Mouse (Mus musculus) bone marrow macrophage, adult 2 months (primary cell): ENCODE results near the gene Myh3. TPM values are rescaled to one million over a fixed set of nuclear protein-coding genes. Genes with fewer than 3 reads are reported as not detected.

Source experiments
- H3K27ac ChIP-seq: 2 replicates; pipeline ENCODE4 v1.5.1; 2012; ENCODE audit warnings: low read depth, low read length; ENCODE audit not compliant: insufficient read depth
- H3K4me1 ChIP-seq: 2 replicates; pipeline ENCODE4 v1.6.1; 2012; ENCODE audit warnings: low read length; ENCODE audit not compliant: control insufficient read depth, insufficient read depth
- H3K4me3 ChIP-seq: 2 replicates; pipeline ENCODE4 v1.5.1; 2012; ENCODE audit warnings: mild to moderate bottlenecking, low read length, moderate library complexity; ENCODE audit not compliant: insufficient read depth
- CTCF ChIP-seq: IDR thresholded peaks from 2 replicates; pipeline ENCODE4 v1.5.1; 2012; ENCODE audit warnings: low read depth, mild to moderate bottlenecking, low read length, moderate library complexity
- POLR2A ChIP-seq: IDR thresholded peaks from 2 replicates; pipeline ENCODE4 v1.6.1; 2012; ENCODE audit warnings: mild to moderate bottlenecking, low read depth, low read length, borderline replicate concordance
- polyA plus RNA-seq: library from polyadenylated mRNA; stranded (reverse); fragments of >200 nt; gene quantifications from 2 replicates; pipeline ENCODE4 v1.2.4, GENCODE M21; 2012; ENCODE audit not compliant: missing spikeins, insufficient read depth, insufficient read length

Gene Myh3
- not detected in 2 replicates for polyA plus RNA-seq

- H3K4me3 ChIP-seq = no peak within 1 kb of the TSS
- H3K27ac ChIP-seq = no peak within 1 kb of the TSS
- TF ChIP-seq POLR2A = no peak
- no peak for TF ChIP-seq CTCF
- no peaks in the 10 kb centered on the region for H3K4me1 ChIP-seq
These were observed at the start of gene Myh3 for GRCm38 (mm10) chr11:67078000-67078399. Myh3 (plus strand) TSS chr11:67078300.

GRCm38 (mm10) chr11:67030904-67031602 lies 47.0 kb upstream of the Myh3 start:
- Histone ChIP-seq H3K27ac (no peak overlapping the region), H3K4me3 (no peak overlapping the region), H3K4me1 (0 out of 2 replicates have a peak, but pooled peaks cover 2% of the 10 kb centered on the region)
- peak; percentile 24 for TF ChIP-seq CTCF
- no peak for TF ChIP-seq POLR2A

GRCm38 (mm10) chr11:67031603-67031915 lies 46.5 kb upstream of the Myh3 start:
- H3K27ac ChIP-seq = no peak overlapping the region
- H3K4me1 ChIP-seq = 0 out of 2 replicates have a peak, but pooled peaks cover 2% of the 10 kb centered on the region

GRCm38 (mm10) chr11:67034775-67035485 lies 43.2 kb upstream of the Myh3 start:
- Histone ChIP-seq H3K4me1 (0 out of 2 replicates have a peak, but pooled peaks cover 2% of the 10 kb centered on the region), H3K27ac (no peak overlapping the region), H3K4me3 (no peak overlapping the region)
- TF ChIP-seq CTCF = no peak
- TF ChIP-seq POLR2A = no peak

More at GRCm38 (mm10) chr11:67031603-67031915, 46.5 kb upstream of the Myh3 start:
- no peak overlapping the region for H3K4me3 ChIP-seq
- no peak for TF ChIP-seq CTCF
- TF ChIP-seq POLR2A = no peak

- no peak for TF ChIP-seq POLR2A
- TF ChIP-seq CTCF = no peak
- H3K27ac ChIP-seq = no peak overlapping the region
These were observed 41.9 kb upstream of the Myh3 start for GRCm38 (mm10) chr11:67036229-67036628.

GRCm38 (mm10) chr11:67036892-67037291 lies 41.2 kb upstream of the Myh3 start:
- TF ChIP-seq POLR2A = no peak
- TF ChIP-seq CTCF = no peak
- no peaks in the 10 kb centered on the region for H3K4me1 ChIP-seq
- no peak overlapping the region for H3K27ac ChIP-seq
- H3K4me3 ChIP-seq = no peak overlapping the region

More at GRCm38 (mm10) chr11:67036229-67036628, 41.9 kb upstream of the Myh3 start:
- Histone ChIP-seq H3K4me3 (no peak overlapping the region), H3K4me1 (0 out of 2 replicates have a peak, but pooled peaks cover 2% of the 10 kb centered on the region)

GRCm38 (mm10) chr11:67039799-67040198 lies 38.3 kb upstream of the Myh3 start:
- Histone ChIP-seq H3K27ac (no peak overlapping the region), H3K4me3 (no peak overlapping the region), H3K4me1 (peaks cover 2% of the 10 kb centered on the region)
- TF ChIP-seq POLR2A (no peak), CTCF (no peak)

GRCm38 (mm10) chr11:67040483-67040882 lies 37.6 kb upstream of the Myh3 start:
- TF ChIP-seq POLR2A (no peak), CTCF (no peak)
- Histone ChIP-seq H3K4me1 (peaks cover 9% of the 10 kb centered on the region), H3K4me3 (no peak overlapping the region), H3K27ac (no peak overlapping the region)

GRCm38 (mm10) chr11:67043007-67043406 lies 35.1 kb upstream of the Myh3 start:
- TF ChIP-seq CTCF (no peak), POLR2A (no peak)
- peaks cover 24% of the 10 kb centered on the region for H3K4me1 ChIP-seq

GRCm38 (mm10) chr11:67044959-67045358 lies 33.1 kb upstream of the Myh3 start:
- H3K27ac ChIP-seq = no peak overlapping the region
- TF ChIP-seq CTCF (no peak), POLR2A (no peak)
- no peak overlapping the region for H3K4me3 ChIP-seq
- peaks cover 31% of the 10 kb centered on the region for H3K4me1 ChIP-seq

More at GRCm38 (mm10) chr11:67043007-67043406, 35.1 kb upstream of the Myh3 start:
- H3K27ac ChIP-seq = no peak overlapping the region
- H3K4me3 ChIP-seq = no peak overlapping the region
